Mouse (Mus musculus) brain, adult 2 months (tissue): ENCODE results near the gene Pcdh8.

Source experiments
- DNase-seq: peaks from one replicate; pipeline ENCODE4 v3.0.0; 2011; ENCODE audit warnings: low read depth, low spot score

Pcdh8 gene

GRCm38 (mm10) chr14:79771094-79771535, at the start of gene Pcdh8:
Pcdh8 (minus strand) TSS chr14:79771312.
- peak; percentile 94 for DNase-seq

GRCm38 (mm10) chr14:79814709-79815108, 43.6 kb upstream of the Pcdh8 start:
- DNase-seq, result no peak

- no peak for DNase-seq
Observed at GRCm38 (mm10) chr14:79814084-79814483, 43.0 kb upstream of the Pcdh8 start.

- DNase-seq, result peak; percentile 54
Observed at GRCm38 (mm10) chr14:79793179-79793578, 22.1 kb upstream of the Pcdh8 start.

- peak; percentile 33 for DNase-seq
Observed at GRCm38 (mm10) chr14:79789535-79789934, 18.4 kb upstream of the Pcdh8 start.

- peak; percentile 37 for DNase-seq
Observed at GRCm38 (mm10) chr14:79788656-79789204, 17.6 kb upstream of the Pcdh8 start.

GRCm38 (mm10) chr14:79787918-79788317, 16.8 kb upstream of the Pcdh8 start:
- no peak for DNase-seq

GRCm38 (mm10) chr14:79785400-79785799, 14.3 kb upstream of the Pcdh8 start:
- DNase-seq, result no peak

- no peak for DNase-seq
Observed at GRCm38 (mm10) chr14:79780889-79781288, 9.8 kb upstream of the Pcdh8 start.

- DNase-seq, result no peak
Observed at GRCm38 (mm10) chr14:79780332-79780731, 9.2 kb upstream of the Pcdh8 start.

GRCm38 (mm10) chr14:79779841-79780240, 8.7 kb upstream of the Pcdh8 start:
- no peak for DNase-seq

GRCm38 (mm10) chr14:79773425-79774391, 2.6 kb upstream of the Pcdh8 start:
- DNase-seq, result no peak

GRCm38 (mm10) chr14:79771802-79772511, 845 bp upstream of the Pcdh8 start:
- no peak for DNase-seq

- no peak for DNase-seq
Observed at GRCm38 (mm10) chr14:79770306-79771093, 612 bp downstream of the Pcdh8 start.

- peak; percentile 75 for DNase-seq
Observed at GRCm38 (mm10) chr14:79769618-79770017, 1.5 kb downstream of the Pcdh8 start.

GRCm38 (mm10) chr14:79768996-79769395, 2.1 kb downstream of the Pcdh8 start:
- DNase-seq, result no peak

GRCm38 (mm10) chr14:79768076-79768830, 2.9 kb downstream of the Pcdh8 start:
- DNase-seq, result no peak

GRCm38 (mm10) chr14:79767601-79768000, 3.5 kb downstream of the Pcdh8 start:
- no peak for DNase-seq

- DNase-seq, result peak; percentile 54
Observed at GRCm38 (mm10) chr14:79765196-79765765, 5.8 kb downstream of the Pcdh8 start.

- no peak for DNase-seq
Observed at GRCm38 (mm10) chr14:79754601-79755222, 16.4 kb downstream of the Pcdh8 start.
